Mouse (Mus musculus): ENCODE data around the gene Txndc5. TPM values are rescaled to one million over a fixed set of nuclear protein-coding genes. Genes with fewer than 3 reads are reported as not detected.

Txndc5 gene
- 81.8 and 119 TPM in 2 replicates for polyA plus RNA-seq (2015; fragmentation: Nextera tagmentation; extraction: Ambion mirVana)

GRCm38 (mm10) chr13:38528687-38529294 lies at the start of gene Txndc5:
TSS of gene Txndc5 (minus strand) at chr13:38528824.

Other genes starting within 250 kb of the Txndc5 start
- gene Bmp6, start 183.7 kb downstream of the Txndc5 start, polyA plus RNA-seq (2015; fragmentation: Nextera tagmentation; extraction: Ambion mirVana) = 1.6 and 2.1 TPM in 2 replicates
- gene Bloc1s5, start 106.3 kb upstream of the Txndc5 start, polyA plus RNA-seq (2015; fragmentation: Nextera tagmentation; extraction: Ambion mirVana) = 12.2 and 14.6 TPM in 2 replicates
- 21.3 and 23.4 TPM in 2 replicates for gene Eef1e1, start 130.2 kb upstream of the Txndc5 start, polyA plus RNA-seq (2015; fragmentation: Nextera tagmentation; extraction: Ambion mirVana)

Measured in skeletal muscle tissue, postnatal 0 days (tissue).